Mouse (Mus musculus) megakaryocyte progenitor cell, adult 5-6 weeks (primary cell): ENCODE measurements at regions not wholly inside any gene's neighbourhood (a gene's known extent, or its start where the extent isn't known, plus 50 kb on each side); places are given as distances from the start of the nearest gene placed in this dataset.

Source experiments
- ATAC-seq: replicated peaks from 2 replicates; pipeline ENCODE4 v1.8.0; 2016; ENCODE audit warnings: mild to moderate bottlenecking, moderate TSS enrichment, inconsistent platforms; ENCODE audit not compliant: poor library complexity

DNA sequence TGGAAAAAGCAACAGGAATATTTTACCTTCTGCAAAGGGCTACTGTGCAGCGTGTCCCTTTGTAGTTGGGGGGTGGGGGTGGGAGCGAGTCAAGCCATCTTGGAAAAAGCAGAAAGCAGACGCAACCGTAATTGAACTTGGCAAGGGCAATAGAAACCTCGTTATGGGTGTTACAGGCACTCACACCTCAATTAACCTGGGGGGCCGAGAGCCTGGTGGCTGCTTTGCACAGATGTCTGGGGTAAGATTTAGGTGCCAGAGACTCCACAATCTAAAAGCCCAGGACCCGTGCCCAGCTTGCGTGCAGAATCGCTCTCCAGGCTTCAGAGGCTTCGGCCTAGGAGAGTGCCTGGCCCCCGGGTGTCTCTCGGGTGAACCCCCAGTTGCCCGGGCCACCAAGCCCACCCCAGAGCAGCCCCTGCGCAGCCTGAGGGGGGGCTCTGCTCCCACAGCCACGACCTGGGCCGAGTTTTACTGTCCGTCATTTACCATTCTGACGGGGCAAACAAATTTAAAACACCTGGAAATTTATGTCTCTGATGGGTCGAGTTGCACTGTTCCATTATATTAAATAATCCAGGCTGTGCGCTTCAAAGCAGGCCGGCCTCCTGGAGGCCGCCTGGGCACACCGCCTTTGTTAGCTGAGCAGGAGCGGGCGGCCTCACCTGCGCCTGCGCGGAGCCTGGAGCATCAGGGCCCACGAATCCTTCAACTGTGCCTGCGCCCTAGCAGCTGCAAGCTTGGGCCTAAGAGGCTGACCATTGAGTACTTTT, 212.4 kb downstream of the Srbd1 start:
- ATAC-seq, result no peak

DNA sequence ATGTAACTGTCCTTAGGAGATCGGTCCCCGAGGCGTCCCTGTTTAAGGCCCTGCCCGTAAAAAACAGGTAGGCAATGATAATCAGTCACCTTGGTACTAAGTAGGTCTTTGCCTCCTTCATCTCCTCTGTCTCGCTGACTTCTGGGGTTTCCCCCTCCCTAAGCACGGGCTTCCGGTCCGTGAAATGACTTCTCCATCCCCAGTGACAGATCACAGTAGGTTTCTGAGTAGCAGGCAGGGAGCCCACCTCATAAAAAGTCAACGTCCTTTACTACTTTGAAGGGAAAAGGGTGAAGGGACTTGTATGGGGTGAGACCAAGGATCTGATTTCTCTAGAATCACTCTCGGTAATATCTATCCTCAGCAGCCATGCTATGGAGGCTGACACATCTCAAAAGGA, 213.0 kb downstream of the Srbd1 start:
- ATAC-seq, result no peak

DNA sequence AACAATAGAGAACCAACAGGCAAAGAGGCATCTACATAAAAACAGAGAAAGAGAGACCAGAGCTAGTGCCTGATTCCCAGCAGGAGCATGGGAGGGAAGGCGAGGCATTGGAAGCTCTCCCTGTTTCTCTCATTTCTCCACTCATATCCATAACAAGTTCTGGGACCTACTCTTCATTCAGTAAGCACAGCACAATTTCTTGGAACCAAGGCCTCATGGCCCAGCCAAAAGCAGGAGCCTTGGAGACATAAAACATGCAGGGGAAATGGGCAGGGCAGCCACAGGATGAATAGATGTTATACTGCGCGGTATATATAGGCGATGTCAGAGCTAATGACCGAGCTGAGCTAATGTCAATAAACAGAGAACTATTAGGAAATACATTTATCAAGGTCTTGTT, 214.2 kb downstream of the Srbd1 start:
- ATAC-seq, result no peak

DNA sequence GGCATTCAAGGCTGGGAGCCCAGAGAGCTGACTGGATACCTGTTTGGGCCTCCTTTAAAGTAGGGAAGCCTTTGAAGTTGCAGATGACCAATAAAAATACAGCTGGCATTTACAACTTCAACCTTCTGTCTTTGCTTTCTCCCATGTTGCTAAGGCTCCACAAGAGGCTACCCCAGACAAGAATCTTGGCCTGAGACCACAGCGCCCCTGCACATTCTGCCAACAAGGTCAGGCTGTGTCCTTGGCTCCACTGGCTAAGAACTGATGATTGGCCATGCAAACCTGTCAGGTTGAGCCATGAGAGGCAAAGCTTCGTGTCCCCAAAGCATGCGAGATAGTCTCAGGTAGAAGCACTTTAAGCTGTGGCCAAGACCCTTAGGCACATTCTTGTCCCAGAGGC, 214.6 kb downstream of the Srbd1 start:
- no peak for ATAC-seq

- ATAC-seq, result no peak
These were observed 215.2 kb downstream of the Srbd1 start for GRCm38 (mm10) chr17:85929699-85930286.

- ATAC-seq, result no peak
These were observed 216.4 kb downstream of the Srbd1 start for GRCm38 (mm10) chr17:85928543-85928942.

- no peak for ATAC-seq
These were observed 217.7 kb downstream of the Srbd1 start for GRCm38 (mm10) chr17:85927261-85927660.

DNA sequence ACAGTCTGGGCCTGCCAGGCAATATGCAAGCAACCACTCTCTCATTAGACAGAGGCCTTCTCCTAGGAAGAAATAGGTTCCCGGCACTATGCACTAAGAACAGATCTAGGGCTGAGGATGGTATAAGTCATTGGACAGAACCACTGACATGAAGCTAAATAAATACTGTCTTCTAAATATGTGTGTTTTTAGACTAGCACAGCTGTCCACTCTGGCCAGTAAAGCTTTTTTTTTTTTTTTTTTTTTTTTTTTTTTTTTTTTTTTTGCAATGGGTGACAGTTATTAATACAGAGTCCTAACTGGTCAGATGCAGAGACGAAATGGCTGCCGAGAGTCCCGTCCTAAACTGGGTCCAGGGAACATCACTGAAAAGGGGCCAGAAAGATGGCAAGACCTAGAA, 218.9 kb downstream of the Srbd1 start:
- no peak for ATAC-seq

GRCm38 (mm10) chr17:85921219-85921673, 223.7 kb downstream of the Srbd1 start:
- no peak for ATAC-seq

DNA sequence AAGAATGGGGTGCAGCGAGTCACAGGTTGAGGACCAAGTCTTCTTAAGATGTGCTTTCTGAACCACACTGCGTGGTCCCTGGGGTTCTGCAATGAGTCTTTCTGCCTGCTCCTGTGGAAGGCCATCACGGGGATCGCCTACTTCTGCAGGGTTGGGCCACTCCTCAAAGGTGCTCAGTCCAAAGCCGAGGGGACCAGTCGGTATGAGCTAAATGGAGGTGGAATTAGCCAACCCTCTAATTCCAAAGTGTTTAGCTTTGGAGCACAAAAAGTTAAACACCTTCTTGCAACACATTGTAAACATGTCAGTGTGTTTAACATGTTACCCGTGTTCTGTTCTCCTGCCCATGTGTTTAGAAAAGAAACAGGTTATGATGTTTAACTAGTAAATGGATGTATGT, 225.1 kb downstream of the Srbd1 start:
- no peak for ATAC-seq

GRCm38 (mm10) chr17:85915870-85916269, 227.8 kb upstream of the Six2 start:
- ATAC-seq, result no peak

- no peak for ATAC-seq
These were observed 226.0 kb upstream of the Six2 start for GRCm38 (mm10) chr17:85914062-85914461.

DNA sequence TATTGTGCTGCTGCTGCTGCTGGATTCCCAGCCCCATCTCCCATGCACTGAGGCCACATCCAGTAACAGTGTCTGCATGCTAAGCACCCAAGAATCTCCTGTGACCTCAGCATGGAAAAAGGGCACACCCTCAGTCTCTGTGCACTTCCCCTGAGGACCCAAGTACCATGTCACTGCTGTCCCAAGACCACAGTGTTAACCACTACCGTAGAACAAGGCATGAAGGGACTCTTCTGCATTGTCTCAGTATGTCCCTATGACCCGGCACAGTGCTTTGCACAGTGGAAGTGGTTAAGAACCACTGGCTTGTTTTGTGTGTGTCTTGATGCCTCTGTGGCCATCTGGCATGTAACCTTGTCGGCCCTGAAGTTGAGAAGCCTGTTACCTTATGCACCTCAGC, 220.6 kb upstream of the Six2 start:
- ATAC-seq, result no peak

DNA sequence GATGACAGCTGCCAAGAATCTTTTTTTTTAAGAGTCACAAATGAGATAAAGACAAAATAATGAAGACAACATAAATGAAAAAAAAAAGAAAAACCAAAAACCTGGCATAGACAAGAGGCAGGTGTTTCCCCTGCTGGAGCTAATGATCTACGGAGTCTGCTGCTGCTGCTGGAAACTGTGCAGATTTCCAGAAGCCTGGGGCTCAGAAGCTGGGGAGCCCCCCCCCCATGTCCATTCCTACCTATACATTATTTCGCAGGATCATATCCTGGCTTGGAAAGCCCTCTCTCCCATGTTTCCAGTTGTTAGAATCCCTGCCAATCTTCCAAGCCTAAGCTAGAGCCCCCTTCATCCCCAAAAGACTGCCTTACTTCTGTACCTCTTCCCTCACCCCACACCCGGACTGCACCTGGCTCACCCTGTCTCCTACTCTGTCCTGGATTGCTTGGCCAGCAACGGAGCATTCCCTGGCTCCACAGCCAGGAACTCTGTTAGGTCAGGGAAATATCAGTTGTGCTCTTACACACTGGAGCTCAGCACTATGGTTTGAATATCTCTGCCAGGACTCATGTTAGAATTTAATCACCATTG, 218.6 kb upstream of the Six2 start:
- no peak for ATAC-seq

GRCm38 (mm10) chr17:85902575-85902974, 214.5 kb upstream of the Six2 start:
- ATAC-seq, result no peak

GRCm38 (mm10) chr17:85899096-85899495, 211.0 kb upstream of the Six2 start:
- no peak for ATAC-seq

DNA sequence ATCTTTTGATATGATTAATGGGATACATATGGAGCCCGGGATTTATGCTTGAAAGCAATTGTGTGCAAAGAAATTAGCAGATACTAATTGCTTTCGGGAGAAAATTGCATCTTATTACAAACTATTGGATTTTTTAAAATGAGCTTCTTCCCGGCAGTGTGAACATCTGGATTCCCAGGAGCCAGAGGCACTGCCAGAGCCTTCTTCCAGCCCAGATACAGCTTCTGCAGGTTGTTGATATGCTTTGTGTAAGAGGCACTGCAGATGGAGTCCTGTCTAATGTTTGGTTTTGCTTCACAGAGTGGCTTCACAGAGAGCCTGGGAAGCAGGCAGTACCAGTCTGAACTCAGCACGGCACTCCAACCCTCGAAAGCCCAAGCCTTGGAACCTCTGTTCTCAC, 207.9 kb upstream of the Six2 start:
- ATAC-seq, result no peak

GRCm38 (mm10) chr17:85891243-85891642, 203.2 kb upstream of the Six2 start:
- ATAC-seq, result no peak

DNA sequence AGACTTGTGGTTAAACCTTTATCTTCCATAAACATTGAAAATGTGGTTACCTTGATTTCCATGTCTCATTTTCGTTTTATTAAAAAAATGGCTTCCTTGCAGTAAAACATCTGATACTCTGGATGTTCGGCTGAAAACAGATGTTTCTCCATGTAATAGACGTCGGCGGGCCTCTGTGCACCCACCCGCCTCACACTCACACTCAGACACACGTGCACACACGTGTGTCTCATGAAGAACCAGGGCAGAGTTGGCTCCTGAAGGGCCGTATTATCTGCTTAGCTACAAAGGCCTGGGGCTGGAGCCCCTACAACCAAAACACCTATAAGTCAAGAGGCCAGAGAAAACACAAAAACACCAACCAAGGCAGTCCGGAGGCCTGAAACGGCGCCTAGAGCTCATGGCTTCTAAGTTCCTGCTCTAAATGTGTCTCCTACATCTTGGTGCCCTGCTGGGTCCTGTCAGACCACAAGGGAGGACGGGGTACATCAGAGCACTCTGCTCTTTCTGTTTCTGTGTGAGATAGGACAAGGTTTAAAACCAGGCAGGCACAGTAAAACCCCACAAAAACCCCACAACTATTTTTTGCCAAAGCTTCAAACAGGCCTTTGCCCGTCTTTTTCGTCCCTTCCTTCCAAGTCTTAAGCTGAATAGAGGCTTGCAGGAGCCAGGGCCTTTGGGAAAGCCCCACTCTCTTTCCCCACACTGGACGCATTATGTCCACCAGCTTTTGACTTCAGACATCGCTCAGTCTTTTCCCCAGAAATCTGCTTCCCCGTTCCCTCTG, 201.9 kb upstream of the Six2 start:
- ATAC-seq, result no peak

DNA sequence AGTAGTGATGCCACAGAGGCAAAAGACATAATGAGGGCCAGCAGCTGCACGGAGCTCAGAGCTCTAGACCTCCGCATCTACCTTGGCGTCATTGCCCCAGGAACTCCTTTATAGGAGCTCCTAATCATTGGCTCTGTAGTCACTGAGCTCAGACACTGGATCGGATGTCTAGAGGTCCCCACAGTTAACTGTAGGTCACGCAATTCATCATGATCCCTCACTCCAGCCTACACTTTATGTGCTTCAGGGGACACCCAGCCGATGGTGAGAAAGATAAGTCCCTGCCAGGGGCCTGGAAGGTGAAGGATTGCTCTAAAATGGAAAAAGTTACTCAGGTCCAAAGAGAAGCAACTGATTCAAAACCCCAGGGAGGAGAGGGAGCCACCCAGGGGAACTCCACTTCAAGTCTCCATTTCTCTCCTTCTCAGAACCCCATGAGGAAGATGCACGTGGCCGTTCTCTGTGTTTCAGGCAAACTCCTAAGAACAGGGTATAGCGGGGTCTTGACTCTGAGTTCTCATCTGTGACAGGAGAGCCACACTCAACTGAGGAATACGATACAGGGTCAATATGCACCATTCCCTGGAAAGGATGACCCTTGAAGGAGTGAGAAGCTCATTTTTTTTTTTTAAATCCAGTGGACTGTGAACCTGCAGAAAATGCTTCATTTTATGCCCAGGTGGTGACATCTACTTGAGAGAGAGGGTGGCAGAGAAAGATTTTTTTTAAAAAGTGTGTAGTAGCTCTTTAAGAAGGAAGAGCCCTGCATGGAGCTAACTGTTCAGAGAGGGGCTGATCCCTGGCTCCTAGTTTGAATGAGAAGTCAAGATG, 200.7 kb upstream of the Six2 start:
- ATAC-seq, result no peak

- ATAC-seq, result no peak
These were observed 198.6 kb upstream of the Six2 start for GRCm38 (mm10) chr17:85886675-85887074.
